Mouse (Mus musculus) embryonic fibroblast, embryonic 13.5 days (primary cell): ENCODE results near the gene E030030I06Rik.

ENCODE experiments used
- CTCF ChIP-seq: IDR thresholded peaks from 2 replicates; pipeline ENCODE4 v1.5.1; 2011; ENCODE audit warnings: mild to moderate bottlenecking, control low read depth, low read length, moderate library complexity, borderline replicate concordance; ENCODE audit not compliant: insufficient read depth
- POLR2A ChIP-seq: IDR thresholded peaks from 2 replicates; pipeline ENCODE4 v1.6.1; 2011; ENCODE audit warnings: low read depth, mild to moderate bottlenecking, control low read depth, low read length, moderate library complexity

DNA sequence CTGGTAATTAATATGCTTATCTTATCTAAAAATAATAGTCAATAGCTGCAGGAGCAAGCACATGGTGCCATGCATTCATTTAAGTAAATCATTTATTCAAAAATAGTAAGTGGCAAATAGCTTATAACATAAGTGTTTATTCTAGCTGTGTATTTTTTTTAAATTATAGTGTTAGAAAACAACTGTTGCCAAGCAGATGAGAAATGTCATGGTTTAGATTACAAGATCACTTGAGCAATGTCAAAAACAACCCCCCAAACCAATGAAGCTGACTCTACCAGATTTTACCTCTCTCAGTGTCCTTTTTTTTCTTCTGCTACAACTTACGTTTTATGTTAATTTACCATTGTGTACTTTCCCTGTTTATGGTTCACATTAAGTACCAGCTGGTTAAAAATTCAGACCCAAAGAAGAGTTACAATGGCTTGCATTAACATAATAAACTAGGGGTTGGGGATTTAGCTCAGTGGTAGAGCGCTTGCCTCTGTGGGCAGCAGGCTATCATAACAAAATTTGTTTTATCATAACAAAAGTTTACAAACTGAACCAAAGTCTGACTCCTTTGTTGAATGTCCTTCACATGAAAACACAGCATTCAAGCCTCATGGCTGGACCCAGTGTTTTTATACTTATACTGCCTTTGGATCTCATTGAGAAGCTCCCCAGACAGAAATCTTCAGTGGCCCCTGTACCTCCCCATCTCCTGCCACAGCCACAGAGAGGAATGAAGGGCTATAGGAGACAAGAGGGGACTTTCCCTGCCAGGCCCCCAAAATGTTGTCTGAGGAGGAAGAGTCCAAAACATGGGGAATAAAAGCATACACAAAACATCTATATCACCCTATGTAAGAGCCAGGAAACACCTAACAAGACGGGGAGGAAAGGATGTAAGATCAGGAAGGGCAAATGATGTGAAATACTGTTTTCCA is 6.1 kb upstream of the E030030I06Rik start:
- no peak for TF ChIP-seq CTCF
- TF ChIP-seq POLR2A = no peak
